Comparison of ENCODE assay signal across 19 mouse cellular contexts in genomic region chr13:8610956-8611355, GRCm38 (mm10).
DNase-seq lines count a peak whose midpoint lies in the region; ATAC-seq lines count a peak whose summit lies in the region.
"Had no signal": no experiment of that assay in that cellular context is flagged by ENCODE, and none has a peak within 500 bp of the region (broad histone marks: within the 10 kb centered on the region; RNA-seq: fewer than 3 reads in every experiment).

No protein-coding gene starts in this region.

- ATAC-seq in hindbrain, embryonic 14.5 days (ENCODE audit: low FRiP score): 0 out of 2 replicates have a peak, but pooled peaks have one; percentile 12
- no peak for ATAC-seq in hindbrain, embryonic 11.5 days (ENCODE audit: low FRiP score)
- ATAC-seq in midbrain, embryonic 16.5 days: no peak
- ATAC-seq in midbrain, embryonic 11.5 days (ENCODE audit: low FRiP score): no peak
- ATAC-seq: forebrain, embryonic 14.5 days; intestine, embryonic 15.5 days had no signal

- no peak overlapping the region for H3K4me3 ChIP-seq in hindbrain, embryonic 14.5 days (replicated peaks; ENCODE audit: low read length)
- no peak overlapping the region for H3K4me3 ChIP-seq in hindbrain, embryonic 11.5 days (ENCODE audit: low read depth, low read length)
- H3K4me3 ChIP-seq in midbrain, embryonic 16.5 days (ENCODE audit: low read depth, low read length): no peak overlapping the region
- H3K4me3 ChIP-seq in midbrain, embryonic 11.5 days (ENCODE audit: low read depth, low read length): no peak overlapping the region
- H3K4me3 ChIP-seq: embryonic facial prominence, embryonic 15.5 days; erythroblast, embryonic 14.5 days; forebrain, embryonic 10.5 days; gastrocnemius, adult 2 months; heart, embryonic 12.5 days; hindbrain, embryonic 10.5 days; intestine, embryonic 15.5 days had no signal

- no peaks in the 10 kb centered on the region for H3K36me3 ChIP-seq in hindbrain, embryonic 14.5 days (replicated peaks; ENCODE audit: control insufficient read depth, insufficient read depth)
- no peaks in the 10 kb centered on the region for H3K36me3 ChIP-seq in hindbrain, embryonic 11.5 days (ENCODE audit: control insufficient read depth, insufficient read depth, low read length)
- no peaks in the 10 kb centered on the region for H3K36me3 ChIP-seq in midbrain, embryonic 16.5 days (ENCODE audit: control insufficient read depth, insufficient read depth, low read length)
- no peaks in the 10 kb centered on the region for H3K36me3 ChIP-seq in midbrain, embryonic 11.5 days (ENCODE audit: control insufficient read depth, insufficient read depth, low read length)
- H3K36me3 ChIP-seq: embryonic facial prominence, embryonic 15.5 days; forebrain, embryonic 10.5 days; heart, embryonic 12.5 days; hindbrain, embryonic 10.5 days; intestine, embryonic 15.5 days had no signal

- DNase-seq in hindbrain, embryonic 14.5 days (ENCODE audit: low spot score): no peak
- DNase-seq in hindbrain, embryonic 11.5 days (ENCODE audit: low spot score): no peak
- DNase-seq in midbrain, embryonic 11.5 days (ENCODE audit: low spot score, missing footprints): no peak
- DNase-seq in adrenal gland, postnatal 10 days: peak; percentile 48
- DNase-seq in left cerebral cortex, postnatal 10 days (ENCODE audit: extremely low spot score in 1 of 2, low spot score in 2 of 2): no peak
- no peak for DNase-seq in thymus, postnatal 36 days
- DNase-seq: cerebellum, adult 18-20 months; cerebellum, adult 9-11 months; embryo, embryonic 11 days; gastrocnemius, adult 2 months; gastrocnemius, postnatal 25 days had no signal

- H3K9ac ChIP-seq in hindbrain, embryonic 14.5 days: no peak overlapping the region
- H3K9ac ChIP-seq in hindbrain, embryonic 11.5 days (ENCODE audit: low read depth, low read length): no peak overlapping the region
- H3K9ac ChIP-seq in midbrain, embryonic 16.5 days (ENCODE audit: low read depth, low read length): no peak overlapping the region
- no peak overlapping the region for H3K9ac ChIP-seq in midbrain, embryonic 11.5 days (ENCODE audit: low read length)
- H3K9ac ChIP-seq: embryonic facial prominence, embryonic 15.5 days; heart, embryonic 12.5 days; intestine, embryonic 15.5 days had no signal

- 57% methylated on average over 8 of the region's 8 CpGs for WGBS in hindbrain, embryonic 14.5 days
- whole genome bisulfite sequencing in hindbrain, embryonic 11.5 days: 79% methylated on average over 8 of the region's 8 CpGs
- WGBS in midbrain, embryonic 16.5 days: 58% methylated on average over 8 of the region's 8 CpGs
- 90% methylated on average over 8 of the region's 8 CpGs for WGBS in midbrain, embryonic 11.5 days

- intact Hi-C loops in left cerebral cortex, postnatal 10 days (cut with DNase I): no loop called here

- H3K27ac ChIP-seq in hindbrain, embryonic 14.5 days: peak overlapping the region; percentile 53
- no peak overlapping the region for H3K27ac ChIP-seq in hindbrain, embryonic 11.5 days (ENCODE audit: low read depth, low read length)
- 0 out of 2 replicates have a peak overlapping the region, but pooled peaks have one; percentile 33 for H3K27ac ChIP-seq in midbrain, embryonic 16.5 days (ENCODE audit: low read length)
- H3K27ac ChIP-seq in midbrain, embryonic 11.5 days (ENCODE audit: low read depth, low read length): no peak overlapping the region
- H3K27ac ChIP-seq: embryonic facial prominence, embryonic 15.5 days; forebrain, embryonic 10.5 days; gastrocnemius, adult 2 months; hindbrain, embryonic 10.5 days; intestine, embryonic 15.5 days had no signal

- peak overlapping the region; percentile 19; the same call in 1 of the 2 replicates for H3K4me2 ChIP-seq in hindbrain, embryonic 14.5 days (replicated peaks)
- H3K4me2 ChIP-seq in hindbrain, embryonic 11.5 days (replicated peaks; ENCODE audit: low read depth, low read length): no peak overlapping the region
- no peak overlapping the region for H3K4me2 ChIP-seq in midbrain, embryonic 16.5 days (ENCODE audit: low read length)
- H3K4me2 ChIP-seq in midbrain, embryonic 11.5 days: no peak overlapping the region
- H3K4me2 ChIP-seq: embryonic facial prominence, embryonic 15.5 days; heart, embryonic 12.5 days; intestine, embryonic 15.5 days had no signal

- 0 out of 2 replicates have a peak, but pooled peaks cover 6% of the 10 kb centered on the region for H3K4me1 ChIP-seq in hindbrain, embryonic 14.5 days (replicated peaks; ENCODE audit: control insufficient read depth, insufficient read depth, low read length)
- H3K4me1 ChIP-seq in hindbrain, embryonic 11.5 days (replicated peaks; ENCODE audit: control insufficient read depth, insufficient read depth, low read length): no peaks in the 10 kb centered on the region
- peaks cover 6% of the 10 kb centered on the region for H3K4me1 ChIP-seq in midbrain, embryonic 16.5 days (ENCODE audit: control insufficient read depth, insufficient read depth, low read length)
- H3K4me1 ChIP-seq in midbrain, embryonic 11.5 days (ENCODE audit: control insufficient read depth, insufficient read depth, low read length): no peaks in the 10 kb centered on the region
- H3K4me1 ChIP-seq: embryonic facial prominence, embryonic 15.5 days; forebrain, embryonic 10.5 days; heart, embryonic 12.5 days; hindbrain, embryonic 10.5 days; intestine, embryonic 15.5 days had no signal

- H3K27me3 ChIP-seq in hindbrain, embryonic 14.5 days (ENCODE audit: control insufficient read depth, insufficient read depth, low read length): no peaks in the 10 kb centered on the region
- no peaks in the 10 kb centered on the region for H3K27me3 ChIP-seq in hindbrain, embryonic 11.5 days (ENCODE audit: control insufficient read depth, insufficient read depth, low read length)
- H3K27me3 ChIP-seq in midbrain, embryonic 16.5 days (ENCODE audit: control insufficient read depth, insufficient read depth, low read depth, low read length): no peaks in the 10 kb centered on the region
- H3K27me3 ChIP-seq in midbrain, embryonic 11.5 days (ENCODE audit: control insufficient read depth, insufficient read depth, low read length): no peaks in the 10 kb centered on the region
- H3K27me3 ChIP-seq: embryonic facial prominence, embryonic 15.5 days; heart, embryonic 12.5 days; intestine, embryonic 15.5 days had no signal

- H3K9me3 ChIP-seq in hindbrain, embryonic 14.5 days (ENCODE audit: control insufficient read depth, low read length): no peaks in the 10 kb centered on the region
- no peaks in the 10 kb centered on the region for H3K9me3 ChIP-seq in hindbrain, embryonic 11.5 days (ENCODE audit: control insufficient read depth, low read length)
- no peaks in the 10 kb centered on the region for H3K9me3 ChIP-seq in midbrain, embryonic 16.5 days (replicated peaks; ENCODE audit: control insufficient read depth, low read length, poor library complexity, severe bottlenecking)
- no peaks in the 10 kb centered on the region for H3K9me3 ChIP-seq in midbrain, embryonic 11.5 days (ENCODE audit: control insufficient read depth, low read length)
- H3K9me3 ChIP-seq: embryonic facial prominence, embryonic 15.5 days; forebrain, embryonic 10.5 days; heart, embryonic 12.5 days; hindbrain, embryonic 10.5 days; intestine, embryonic 15.5 days had no signal

Comparison
In these comparisons a context has a peak if more than half of its experiments do, and no peak if none do; other contexts are left out.
1. H3K27ac ChIP-seq: peak in hindbrain, embryonic 14.5 days (single experiment) and midbrain, embryonic 16.5 days (single experiment); none in hindbrain, embryonic 11.5 days (single experiment) and midbrain, embryonic 11.5 days (single experiment).